Mouse (Mus musculus): ENCODE data around the gene Ank. TPM values are rescaled to one million over a fixed set of nuclear protein-coding genes. Genes with fewer than 3 reads are reported as not detected.

The Ank gene
- polyA plus RNA-seq, 1 experiment = 21.5 TPM

GRCm38 (mm10) chr15:27617227-27617626 is 150.8 kb downstream of the Ank start:
- DNase-seq = no peak
- Histone ChIP-seq H3K27me3 (ENCODE audit: control insufficient read depth, insufficient read depth, low read length) (no peaks in the 10 kb centered on the region), H3K4me1 (replicated peaks; ENCODE audit: control insufficient read depth, insufficient read depth, low read length) (no peaks in the 10 kb centered on the region), H3K4me3 (ENCODE audit: control insufficient read depth, insufficient read depth, low read length) (no peak overlapping the region), H3K27ac (ENCODE audit: control insufficient read depth, insufficient read depth, low read length) (no peak overlapping the region), H3K36me3 (ENCODE audit: control insufficient read depth, insufficient read depth, low read length) (peaks cover 43% of the 10 kb centered on the region)
- TF ChIP-seq CTCF (IDR thresholded peaks at IDR 0.05; ENCODE audit: borderline replicate concordance, control insufficient read depth, extremely low read depth, insufficient read depth, low read length, poor library complexity) (no peak), POLR2A (IDR thresholded peaks at IDR 0.05; ENCODE audit: control insufficient read depth, extremely low read depth, insufficient read depth, low read length, poor library complexity) (no peak)
- 88% methylated on average over 3 of the region's 3 CpGs for WGBS

GRCm38 (mm10) chr15:27618778-27619533 is 152.5 kb downstream of the Ank start:
- WGBS = 95% methylated on average over 6 of the region's 6 CpGs
- TF ChIP-seq CTCF (IDR thresholded peaks at IDR 0.05; ENCODE audit: borderline replicate concordance, control insufficient read depth, extremely low read depth, insufficient read depth, low read length, poor library complexity) (no peak), POLR2A (IDR thresholded peaks at IDR 0.05; ENCODE audit: control insufficient read depth, extremely low read depth, insufficient read depth, low read length, poor library complexity) (no peak)
- H3K4me3 ChIP-seq (ENCODE audit: control insufficient read depth, insufficient read depth, low read length) = no peak overlapping the region
- H3K27me3 ChIP-seq (ENCODE audit: control insufficient read depth, insufficient read depth, low read length) = no peaks in the 10 kb centered on the region
- DNase-seq = no peak
- no peak overlapping the region for H3K27ac ChIP-seq (ENCODE audit: control insufficient read depth, insufficient read depth, low read length)
- no peaks in the 10 kb centered on the region for H3K4me1 ChIP-seq (replicated peaks; ENCODE audit: control insufficient read depth, insufficient read depth, low read length)
- H3K36me3 ChIP-seq (ENCODE audit: control insufficient read depth, insufficient read depth, low read length) = peaks cover 49% of the 10 kb centered on the region

- no peak for DNase-seq
- TF ChIP-seq CTCF (IDR thresholded peaks at IDR 0.05; ENCODE audit: borderline replicate concordance, control insufficient read depth, extremely low read depth, insufficient read depth, low read length, poor library complexity) (no peak), POLR2A (IDR thresholded peaks at IDR 0.05; ENCODE audit: control insufficient read depth, extremely low read depth, insufficient read depth, low read length, poor library complexity) (no peak)
- no peak overlapping the region for H3K4me3 ChIP-seq (ENCODE audit: control insufficient read depth, insufficient read depth, low read length)
- no peak overlapping the region for H3K27ac ChIP-seq (ENCODE audit: control insufficient read depth, insufficient read depth, low read length)
- no peaks in the 10 kb centered on the region for H3K4me1 ChIP-seq (replicated peaks; ENCODE audit: control insufficient read depth, insufficient read depth, low read length)
- no peaks in the 10 kb centered on the region for H3K27me3 ChIP-seq (ENCODE audit: control insufficient read depth, insufficient read depth, low read length)
- 88% methylated on average over 3 of the region's 3 CpGs for WGBS
- peaks cover 45% of the 10 kb centered on the region for H3K36me3 ChIP-seq (ENCODE audit: control insufficient read depth, insufficient read depth, low read length)
Measured at GRCm38 (mm10) chr15:27619683-27620082, 153.2 kb downstream of the Ank start.

- peaks cover 4% of the 10 kb centered on the region for H3K4me1 ChIP-seq (replicated peaks; ENCODE audit: control insufficient read depth, insufficient read depth, low read length)
- peaks cover 43% of the 10 kb centered on the region for H3K36me3 ChIP-seq (ENCODE audit: control insufficient read depth, insufficient read depth, low read length)
- 92% methylated on average over 6 of the region's 6 CpGs for WGBS
- H3K4me3 ChIP-seq (ENCODE audit: control insufficient read depth, insufficient read depth, low read length) = no peak overlapping the region
- TF ChIP-seq POLR2A (IDR thresholded peaks at IDR 0.05; ENCODE audit: control insufficient read depth, extremely low read depth, insufficient read depth, low read length, poor library complexity) (no peak), CTCF (IDR thresholded peaks at IDR 0.05; ENCODE audit: borderline replicate concordance, control insufficient read depth, extremely low read depth, insufficient read depth, low read length, poor library complexity) (no peak)
- DNase-seq = no peak
- H3K27me3 ChIP-seq (ENCODE audit: control insufficient read depth, insufficient read depth, low read length) = no peaks in the 10 kb centered on the region
- no peak overlapping the region for H3K27ac ChIP-seq (ENCODE audit: control insufficient read depth, insufficient read depth, low read length)
Measured at GRCm38 (mm10) chr15:27620475-27621185, 154.2 kb downstream of the Ank start.

- no peaks in the 10 kb centered on the region for H3K27me3 ChIP-seq (ENCODE audit: control insufficient read depth, insufficient read depth, low read length)
- peaks cover 30% of the 10 kb centered on the region for H3K36me3 ChIP-seq (ENCODE audit: control insufficient read depth, insufficient read depth, low read length)
- 94% methylated on average over 6 of the region's 6 CpGs for WGBS
- H3K4me3 ChIP-seq (ENCODE audit: control insufficient read depth, insufficient read depth, low read length) = no peak overlapping the region
- no peak overlapping the region for H3K27ac ChIP-seq (ENCODE audit: control insufficient read depth, insufficient read depth, low read length)
- DNase-seq = no peak
- H3K4me1 ChIP-seq (replicated peaks; ENCODE audit: control insufficient read depth, insufficient read depth, low read length) = peaks cover 18% of the 10 kb centered on the region
- TF ChIP-seq POLR2A (IDR thresholded peaks at IDR 0.05; ENCODE audit: control insufficient read depth, extremely low read depth, insufficient read depth, low read length, poor library complexity) (no peak), CTCF (IDR thresholded peaks at IDR 0.05; ENCODE audit: borderline replicate concordance, control insufficient read depth, extremely low read depth, insufficient read depth, low read length, poor library complexity) (no peak)
Measured at GRCm38 (mm10) chr15:27623286-27623685, 156.8 kb downstream of the Ank start.

GRCm38 (mm10) chr15:27625014-27625889 is 158.8 kb downstream of the Ank start:
- H3K27ac ChIP-seq (ENCODE audit: control insufficient read depth, insufficient read depth, low read length) = no peak overlapping the region
- H3K36me3 ChIP-seq (ENCODE audit: control insufficient read depth, insufficient read depth, low read length) = peaks cover 14% of the 10 kb centered on the region
- 38% methylated on average over 13 of the region's 13 CpGs for WGBS
- no peak for TF ChIP-seq CTCF (IDR thresholded peaks at IDR 0.05; ENCODE audit: borderline replicate concordance, control insufficient read depth, extremely low read depth, insufficient read depth, low read length, poor library complexity)
- TF ChIP-seq POLR2A (IDR thresholded peaks at IDR 0.05; ENCODE audit: control insufficient read depth, extremely low read depth, insufficient read depth, low read length, poor library complexity) = no peak
- no peak for DNase-seq
- H3K27me3 ChIP-seq (ENCODE audit: control insufficient read depth, insufficient read depth, low read length) = no peaks in the 10 kb centered on the region
- H3K4me1 ChIP-seq (replicated peaks; ENCODE audit: control insufficient read depth, insufficient read depth, low read length) = peaks cover 26% of the 10 kb centered on the region
- H3K4me3 ChIP-seq (ENCODE audit: control insufficient read depth, insufficient read depth, low read length) = no peak overlapping the region
